Mouse (Mus musculus) cerebellum, adult 2 months (tissue): Measurements from ENCODE around the gene Becn1. TPM values are rescaled to one million over a fixed set of nuclear protein-coding genes. Genes with fewer than 3 reads are reported as not detected.

ENCODE experiments used
- DNase-seq, 2 experiments: peaks; one replicate each; pipeline ENCODE4 v3.0.0; 2021
- H3K27ac ChIP-seq: fragments of 200-500 bp; 2 replicates; pipeline ENCODE4 v1.5.1; 2012; ENCODE audit warnings: low read length, control low read depth, inconsistent platforms; ENCODE audit not compliant: insufficient read depth
- H3K27me3 ChIP-seq: fragments of 200-500 bp; 2 replicates; pipeline ENCODE4 v1.6.1; 2012; ENCODE audit warnings: inconsistent platforms, mild to moderate bottlenecking, low read length, moderate library complexity; ENCODE audit not compliant: control insufficient read depth, insufficient read depth
- H3K4me1 ChIP-seq: fragments of 200-500 bp; 2 replicates; pipeline ENCODE4 v1.6.1; 2011; ENCODE audit warnings: low read length; ENCODE audit not compliant: control insufficient read depth, insufficient read depth
- H3K4me3 ChIP-seq: fragments of 200-500 bp; replicated peaks from 2 replicates; pipeline ENCODE3; 2011; ENCODE audit warnings: mild to moderate bottlenecking, low read depth, low read length, control low read depth; ENCODE audit not compliant: insufficient read depth
- CTCF ChIP-seq: fragments of 200-500 bp; IDR thresholded peaks from 2 replicates; pipeline ENCODE4 v1.5.1; 2011; ENCODE audit warnings: low read depth, mild to moderate bottlenecking, control low read depth, low read length, moderate library complexity, borderline replicate concordance; ENCODE audit not compliant: insufficient read depth
- POLR2A ChIP-seq: fragments of 200-500 bp; IDR thresholded peaks from 2 replicates; pipeline ENCODE4 v1.6.1; 2011; ENCODE audit warnings: low read length, control low read depth, borderline replicate concordance; ENCODE audit not compliant: insufficient read depth
- WGBS: fragments of 180-500 bp; shearing (Covaris S2); methylation state at CpG from one replicate; pipeline ENCODE4 v1.1.7; 2018; 5-methylcytosine and 5-hydroxymethylcytosine counted together
- polyA plus RNA-seq: library from polyadenylated mRNA; depleted of rRNA; stranded (reverse); fragments of >200 nt; gene quantifications from 2 replicates; pipeline ENCODE4 v1.2.3, GENCODE M21; 2012; rRNA removed

Gene Becn1
- polyA plus RNA-seq = 122 and 132 TPM in 2 replicates

DNA sequence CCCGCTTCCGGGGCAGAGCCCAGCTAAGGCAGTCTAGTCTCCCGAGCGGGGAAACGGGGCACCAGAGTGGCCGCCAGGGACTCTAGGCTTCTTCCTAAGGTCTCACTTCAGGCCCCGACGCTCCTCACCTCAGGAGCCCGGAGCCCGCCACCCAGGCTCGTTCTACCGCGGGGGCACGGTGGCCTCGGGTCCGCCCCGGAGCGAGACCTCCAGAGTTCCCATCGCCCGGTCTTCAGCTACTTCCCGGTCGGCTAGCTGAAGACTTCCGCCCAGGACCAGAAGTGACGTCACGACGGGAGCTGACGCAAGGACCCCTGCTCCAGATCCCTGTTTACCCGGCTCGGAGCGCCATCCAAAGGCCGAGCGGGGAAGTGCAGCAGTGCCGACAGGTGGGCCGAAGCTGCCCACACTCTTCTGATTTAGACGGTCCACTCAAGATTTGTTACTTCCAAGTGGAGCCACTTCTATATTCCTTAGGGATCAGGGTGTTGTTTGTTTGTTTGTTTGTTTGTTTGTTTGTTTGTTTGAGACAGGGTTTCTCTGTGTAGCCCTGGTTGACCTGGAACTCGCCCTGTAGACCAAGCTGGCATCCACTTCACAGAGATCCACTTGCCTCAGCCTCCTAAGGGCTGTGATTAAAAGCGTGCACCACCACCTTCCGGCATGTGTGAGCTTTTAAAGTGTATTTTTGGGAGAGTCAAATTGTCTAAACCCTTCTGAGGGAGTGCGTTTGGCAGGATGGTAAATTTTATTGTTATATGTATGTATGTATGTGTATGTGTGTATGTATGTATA lies at the start of gene Becn1:
Gene Becn1 (minus strand): TSS at position 283 of the 795 bp plus-strand sequence.
- peak; percentile 90 for TF ChIP-seq CTCF
- peak; percentile 63; the same call in 1 of the 2 replicates for TF ChIP-seq POLR2A
- Histone ChIP-seq H3K27me3 (no peaks in the 10 kb centered on the region), H3K4me1 (peaks cover 6% of the 10 kb centered on the region), H3K4me3 (peak within 1 kb of the TSS; percentile 71), H3K27ac (0 out of 2 replicates have a peak within 1 kb of the TSS, but pooled peaks have one; percentile 24)
- WGBS = 6% methylated on average over 39 of the region's 39 CpGs
- DNase-seq = peak; percentile 94 to 97

DNA sequence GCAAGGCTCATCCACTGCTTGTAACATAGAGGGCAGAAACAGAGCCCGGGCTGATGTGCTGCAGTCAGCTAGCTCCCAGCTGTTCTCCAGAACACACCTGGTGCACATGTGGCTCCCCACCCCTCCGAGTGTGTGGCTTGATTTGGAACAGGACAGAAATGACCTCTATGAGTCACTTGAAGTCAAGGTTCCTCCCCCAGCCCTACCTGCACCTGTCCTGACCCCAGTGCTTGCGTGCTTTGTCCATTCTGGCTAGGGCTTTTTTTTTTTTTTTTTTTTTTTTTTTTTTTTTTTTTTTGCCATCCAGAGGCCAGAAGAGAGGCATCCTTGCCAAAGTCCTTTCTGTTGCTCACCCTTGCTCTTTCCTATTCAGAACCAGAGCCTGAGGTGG lies 49.6 kb upstream of the Becn1 start:
- WGBS = 75% methylated on average over 3 of the region's 3 CpGs
- Histone ChIP-seq H3K4me3 (no peak overlapping the region), H3K27me3 (no peaks in the 10 kb centered on the region), H3K4me1 (no peaks in the 10 kb centered on the region), H3K27ac (no peak overlapping the region)
- DNase-seq = no peak
- no peak for TF ChIP-seq CTCF
- no peak for TF ChIP-seq POLR2A

DNA sequence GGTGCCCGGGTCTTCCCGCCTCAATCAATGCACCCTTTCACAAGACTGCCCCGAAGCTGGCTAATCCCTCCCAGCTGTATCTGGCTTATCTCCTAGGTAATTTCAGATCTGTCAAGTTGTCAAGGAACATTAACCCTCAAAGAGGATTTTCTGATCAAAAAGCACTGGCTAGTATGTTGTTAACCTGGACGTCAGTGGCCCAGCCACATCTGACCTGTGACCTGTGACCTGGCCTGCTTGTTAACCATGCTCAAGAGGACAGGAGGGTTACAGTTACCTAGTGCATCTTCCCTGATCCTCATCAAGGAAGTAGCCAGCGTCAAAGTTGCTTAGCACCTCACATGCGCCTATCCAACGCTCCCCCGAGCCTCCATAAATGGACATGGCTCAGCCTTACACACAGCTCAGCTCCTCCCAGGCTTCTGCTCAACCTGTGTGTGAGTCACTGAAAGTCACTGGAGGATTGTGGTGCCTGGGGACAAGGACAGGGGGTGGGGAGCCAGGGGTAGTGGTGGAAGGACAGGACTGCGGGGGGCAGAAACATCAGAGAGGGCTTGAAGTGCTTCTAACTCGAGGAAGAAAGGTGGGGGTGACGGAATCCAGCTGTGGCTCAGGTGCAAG lies 49.1 kb upstream of the Becn1 start:
- TF ChIP-seq POLR2A = no peak
- TF ChIP-seq CTCF = no peak
- Histone ChIP-seq H3K27ac (no peak overlapping the region), H3K27me3 (no peaks in the 10 kb centered on the region), H3K4me3 (no peak overlapping the region), H3K4me1 (no peaks in the 10 kb centered on the region)
- 73% methylated on average over 11 of the region's 11 CpGs for WGBS
- DNase-seq = no peak

DNA sequence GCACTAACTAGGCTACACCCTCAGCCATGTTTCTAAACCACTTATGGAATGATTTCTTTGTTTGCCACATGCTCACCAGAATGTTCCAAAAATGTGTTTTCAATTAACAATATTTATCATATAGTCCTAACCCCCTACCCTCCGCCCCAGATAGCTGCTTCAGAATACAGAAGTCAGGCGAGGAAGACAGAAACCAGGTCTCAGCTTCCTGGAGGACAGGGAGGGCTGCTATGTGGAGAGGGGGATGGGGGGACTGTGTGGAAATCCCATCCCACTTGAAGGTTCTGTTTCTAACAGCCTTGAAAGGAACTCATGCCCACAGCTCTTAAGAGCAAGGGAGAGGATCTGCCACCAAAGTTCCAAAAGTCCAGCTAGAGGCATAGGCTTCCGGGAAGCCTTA lies 47.1 kb upstream of the Becn1 start:
- Histone ChIP-seq H3K27ac (no peak overlapping the region), H3K4me3 (no peak overlapping the region), H3K27me3 (no peaks in the 10 kb centered on the region), H3K4me1 (no peaks in the 10 kb centered on the region)
- no peak for DNase-seq
- WGBS = 91% methylated on average over 3 of the region's 3 CpGs
- TF ChIP-seq POLR2A (no peak), CTCF (no peak)

DNA sequence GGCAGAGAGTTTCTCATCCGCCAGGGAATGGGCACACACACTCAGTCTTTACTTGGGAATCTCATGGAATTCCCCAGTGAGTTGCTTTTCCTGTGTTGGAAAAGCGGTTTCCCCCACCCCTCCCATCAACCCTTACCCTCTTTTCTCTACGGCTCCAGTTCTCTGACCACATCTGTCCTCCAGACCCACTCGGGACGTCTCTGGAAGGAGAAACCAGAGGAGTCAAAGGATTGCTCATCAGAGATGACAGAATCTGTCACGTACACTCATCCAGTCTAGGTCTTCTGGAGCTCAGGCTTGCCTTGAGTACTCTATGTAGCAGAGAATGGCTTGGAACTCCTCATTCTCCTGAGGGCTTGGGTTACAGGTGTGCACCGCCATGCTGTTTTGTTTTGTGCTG lies 46.7 kb upstream of the Becn1 start:
- 65% methylated on average over 7 of the region's 7 CpGs for WGBS
- Histone ChIP-seq H3K27ac (no peak overlapping the region), H3K4me1 (no peaks in the 10 kb centered on the region), H3K4me3 (no peak overlapping the region), H3K27me3 (no peaks in the 10 kb centered on the region)
- TF ChIP-seq CTCF (no peak), POLR2A (no peak)
- no peak for DNase-seq

DNA sequence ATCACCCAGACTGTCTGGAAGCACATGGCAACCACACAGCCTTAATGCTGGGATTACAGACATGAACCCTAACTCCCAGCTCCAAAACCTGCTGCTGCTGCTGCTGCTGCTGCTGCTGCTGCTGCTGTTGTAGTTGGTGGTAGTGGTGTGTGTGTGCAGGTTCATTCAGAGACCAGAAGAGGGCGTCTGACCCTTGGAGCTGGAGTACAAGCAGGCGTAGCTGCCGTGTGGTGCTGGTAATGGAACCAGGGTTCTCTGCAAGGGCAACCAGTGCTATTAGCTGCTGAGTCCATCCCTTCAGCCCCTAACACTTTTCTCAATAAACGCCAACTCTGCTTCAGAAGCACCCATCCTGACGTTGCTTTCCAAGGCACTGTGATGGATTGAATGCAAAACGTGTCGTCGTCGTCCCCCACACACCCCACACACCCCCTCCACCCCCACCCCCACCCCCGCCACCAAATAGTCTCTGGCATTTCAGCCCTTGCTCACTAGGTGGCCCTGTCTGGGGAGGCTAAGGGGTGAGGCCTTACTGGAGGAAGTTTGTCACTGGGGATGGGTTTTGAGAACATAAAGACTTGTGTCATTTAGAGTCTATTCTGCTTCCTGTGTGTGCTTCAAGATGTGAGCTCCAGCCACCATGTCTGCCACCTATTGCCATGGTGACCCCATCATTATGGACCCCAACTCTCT lies 45.1 kb upstream of the Becn1 start:
- WGBS = 70% methylated on average over 10 of the region's 10 CpGs
- no peak for DNase-seq
- Histone ChIP-seq H3K27ac (no peak overlapping the region), H3K4me1 (no peaks in the 10 kb centered on the region), H3K27me3 (no peaks in the 10 kb centered on the region; the same call in 1 of the 2 replicates), H3K4me3 (no peak overlapping the region)
- no peak for TF ChIP-seq CTCF

DNA sequence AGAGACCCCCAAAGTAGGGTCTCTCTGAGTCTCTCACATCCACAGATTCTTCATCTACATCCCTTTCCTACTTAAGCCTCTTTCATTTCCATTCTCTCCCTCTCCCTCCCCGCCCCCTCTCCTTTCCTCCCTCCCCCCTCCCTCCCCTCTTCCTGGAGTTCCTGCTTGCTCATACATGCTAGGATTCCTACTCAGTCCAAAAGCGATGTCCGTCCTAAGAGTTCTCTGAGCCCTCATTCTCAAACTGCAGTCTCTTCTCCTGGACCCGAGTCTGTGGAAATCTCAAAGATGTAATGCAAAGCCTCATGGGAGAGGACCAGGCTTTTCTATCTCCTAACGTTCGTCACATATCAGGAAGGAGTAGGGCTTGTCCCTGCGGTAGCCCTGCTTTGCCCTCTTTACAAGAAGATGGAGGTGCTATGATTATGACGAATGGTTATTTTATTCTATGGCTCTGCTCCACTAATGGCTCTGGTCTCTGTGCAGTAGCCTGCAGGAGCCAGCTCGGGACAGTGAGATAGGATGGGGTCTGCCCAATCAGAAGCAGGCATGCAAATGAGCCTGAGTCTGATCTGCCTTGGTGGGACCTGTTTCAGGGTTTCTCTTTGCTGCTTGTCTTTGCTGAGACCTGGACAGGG lies 36.2 kb upstream of the Becn1 start:
- H3K27ac ChIP-seq = no peak overlapping the region

More for the DNA sequence above, 36.2 kb upstream of the Becn1 start:
- no peaks in the 10 kb centered on the region; the same call in 1 of the 2 replicates for H3K27me3 ChIP-seq
- peak; percentile 28; the same call in 1 of the 2 replicates for TF ChIP-seq POLR2A
- no peak for TF ChIP-seq CTCF
- WGBS = 1% methylated on average over 8 of the region's 9 CpGs
- 0 out of 2 replicates have a peak, but pooled peaks cover 4% of the 10 kb centered on the region for H3K4me1 ChIP-seq
- DNase-seq = peak; percentile 31 to 54
- H3K4me3 ChIP-seq = peak overlapping the region; percentile 50
